Mouse (Mus musculus) forebrain, postnatal 0 days (tissue): ENCODE measurements around the gene Ppp2r5d. TPM values are rescaled to one million over a fixed set of nuclear protein-coding genes. Genes with fewer than 3 reads are reported as not detected.

ENCODE experiments used
- ATAC-seq: fragments of 200-750 bp; cut with Nextera tagmentation; 2 replicates; pipeline ENCODE4 v1.8.0; 2017; ENCODE audit warnings: mild to moderate bottlenecking, moderate library complexity
- DNase-seq: peaks from one replicate; pipeline ENCODE4 v3.0.0-alpha.2; 2015
- H3K27ac ChIP-seq: fragments of 300-500 bp; sonication (generic); 2 replicates; pipeline ENCODE4 v1.5.1; 2014; ENCODE audit warnings: low read depth, mild to moderate bottlenecking, antibody characterized with exemption, low read length, moderate library complexity, mixed read lengths
- H3K27me3 ChIP-seq: fragments of 300-500 bp; sonication (generic); 2 replicates; pipeline ENCODE4 v1.6.1; 2014; ENCODE audit warnings: mild to moderate bottlenecking, low read length, mixed read lengths; ENCODE audit not compliant: insufficient read depth
- H3K36me3 ChIP-seq: fragments of 300-500 bp; sonication (generic); 2 replicates; pipeline ENCODE4 v1.6.1; 2014; ENCODE audit warnings: mild to moderate bottlenecking, moderate library complexity; ENCODE audit not compliant: insufficient read depth
- H3K4me1 ChIP-seq: fragments of 300-500 bp; sonication (generic); 2 replicates; pipeline ENCODE4 v1.6.1; 2014; ENCODE audit warnings: antibody characterized with exemption; ENCODE audit not compliant: insufficient read depth
- H3K4me2 ChIP-seq: fragments of 300-500 bp; sonication (generic); 2 replicates; pipeline ENCODE4 v1.6.1; 2014; ENCODE audit warnings: low read depth, mild to moderate bottlenecking, moderate library complexity
- H3K4me3 ChIP-seq: fragments of 300-500 bp; sonication (generic); 2 replicates; pipeline ENCODE4 v1.5.1; 2014; ENCODE audit warnings: low read depth, low read length, mixed read lengths
- H3K9ac ChIP-seq: fragments of 300-500 bp; sonication (generic); 2 replicates; pipeline ENCODE4 v1.6.1; 2014; ENCODE audit warnings: mild to moderate bottlenecking
- H3K9me3 ChIP-seq: fragments of 300-500 bp; sonication (generic); 2 replicates; pipeline ENCODE4 v1.6.1; 2016; ENCODE audit warnings: low read length
- CTCF ChIP-seq: sonication (generic); IDR thresholded peaks from 2 replicates; pipeline ENCODE4 v1.5.1; 2016; ENCODE audit warnings: antibody characterized with exemption, control low read depth, low read depth
- WGBS: fragments of 180-500 bp; shearing (Covaris S2); extraction: QIAGEN DNeasy Blood & Tissue Kit; methylation state at CpG from one replicate; pipeline ENCODE4 v1.1.7; 2014; 5-methylcytosine and 5-hydroxymethylcytosine counted together
- polyA plus RNA-seq: library from polyadenylated mRNA; unstranded; fragments of >200 nt; fragmentation: Nextera tagmentation; extraction: Ambion mirVana; gene quantifications from 2 replicates; pipeline ENCODE4 v1.2.1, GENCODE M21; 2015
- total RNA-seq: library from RNA; depleted of rRNA; stranded (reverse); fragments of >200 nt; gene quantifications from 2 replicates; pipeline ENCODE4 v1.2.3, GENCODE M21; 2014

The Ppp2r5d gene
- total and polyA plus RNA-seq, 2 experiments from 2014 or later, result 93.5 to 103 TPM

DNA sequence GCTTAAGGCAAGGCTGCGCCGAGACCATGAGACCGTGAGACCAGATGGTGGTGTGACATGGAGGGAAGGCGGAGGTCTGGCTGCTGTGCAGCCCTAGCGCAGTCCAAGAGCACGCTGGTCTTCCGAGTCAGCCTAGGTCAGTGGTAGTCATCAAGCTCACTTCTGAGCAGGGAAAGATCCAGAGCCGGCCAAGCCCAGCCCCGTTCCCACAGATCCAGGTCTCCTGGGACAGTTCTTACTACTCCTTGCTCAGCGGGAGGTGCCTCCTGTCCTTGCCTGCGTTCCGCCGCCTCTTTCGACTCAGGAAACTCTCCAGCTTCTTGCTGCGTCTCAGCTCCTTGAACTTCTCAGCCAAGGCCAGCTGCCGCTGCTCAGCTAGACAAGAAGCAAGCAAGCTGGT lies 37.2 kb downstream of the Ppp2r5d start:
- 0 out of 2 replicates have a peak, but pooled peaks have one; percentile 20 for ATAC-seq
- no peaks in the 10 kb centered on the region for H3K27me3 ChIP-seq
- no peak overlapping the region for H3K4me2 ChIP-seq
- no peak overlapping the region for H3K4me3 ChIP-seq
- no peak for TF ChIP-seq CTCF
- H3K9ac ChIP-seq, result no peak overlapping the region
- DNase-seq, result no peak
- no peaks in the 10 kb centered on the region for H3K9me3 ChIP-seq
- peaks cover 62% of the 10 kb centered on the region for H3K36me3 ChIP-seq
- WGBS, result 93% methylated on average over 16 of the region's 16 CpGs
- no peaks in the 10 kb centered on the region for H3K4me1 ChIP-seq
- no peak overlapping the region for H3K27ac ChIP-seq

DNA sequence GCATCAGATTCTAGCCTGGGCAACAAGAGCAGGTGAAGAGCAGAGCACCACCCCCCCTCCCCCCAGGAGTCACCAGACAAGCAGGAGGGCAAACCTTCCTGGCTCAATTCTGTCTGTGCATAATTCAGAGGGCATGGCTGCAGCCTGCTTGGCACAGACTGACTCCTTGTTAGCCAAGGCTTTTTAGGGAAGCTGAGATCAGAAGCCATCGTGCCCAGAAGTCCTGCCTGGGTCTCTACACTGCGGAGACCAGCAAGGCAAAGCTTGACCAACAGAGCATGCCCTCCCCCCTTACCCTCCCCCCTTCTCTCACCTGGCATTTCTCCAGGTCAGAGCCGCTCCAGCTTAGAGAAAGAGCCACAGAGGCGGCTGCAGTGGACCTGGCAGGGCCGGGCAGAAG lies 42.2 kb downstream of the Ppp2r5d start:
- peaks cover 80% of the 10 kb centered on the region for H3K36me3 ChIP-seq
- no peak overlapping the region for H3K4me2 ChIP-seq
- 72% methylated on average over 5 of the region's 5 CpGs for WGBS
- no peak overlapping the region for H3K27ac ChIP-seq
- ATAC-seq (no peak), DNase-seq (no peak)
- no peaks in the 10 kb centered on the region for H3K27me3 ChIP-seq
- H3K4me1 ChIP-seq, result no peaks in the 10 kb centered on the region
- H3K9me3 ChIP-seq, result no peaks in the 10 kb centered on the region
- TF ChIP-seq CTCF, result no peak
- no peak overlapping the region for H3K4me3 ChIP-seq
- H3K9ac ChIP-seq, result no peak overlapping the region

DNA sequence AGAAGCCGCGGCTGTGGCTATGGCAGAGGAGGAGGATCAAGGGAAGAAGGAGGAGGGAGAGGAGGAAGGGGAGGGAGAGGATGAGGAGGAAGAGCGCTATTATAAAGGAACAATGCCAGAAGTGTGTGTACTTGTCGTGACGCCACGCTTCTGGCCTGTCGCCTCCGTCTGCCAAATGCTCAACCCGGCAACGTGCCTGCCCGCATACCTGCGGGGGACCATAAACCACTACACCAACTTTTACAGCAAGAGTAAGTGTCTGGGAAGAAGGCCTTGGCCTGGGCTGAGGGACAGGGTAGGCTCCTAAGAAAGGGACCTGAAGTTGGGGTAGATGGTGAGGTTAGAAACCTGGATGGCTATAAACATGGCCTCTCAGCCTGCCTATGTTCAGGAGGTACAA lies 42.9 kb downstream of the Ppp2r5d start:
- Histone ChIP-seq H3K4me1 (no peaks in the 10 kb centered on the region), H3K4me2 (no peak overlapping the region), H3K9me3 (no peaks in the 10 kb centered on the region), H3K27me3 (no peaks in the 10 kb centered on the region), H3K9ac (no peak overlapping the region), H3K36me3 (peaks cover 83% of the 10 kb centered on the region), H3K27ac (no peak overlapping the region), H3K4me3 (no peak overlapping the region)
- TF ChIP-seq CTCF, result no peak
- DNase-seq (no peak), ATAC-seq (no peak)
- WGBS, result 89% methylated on average over 12 of the region's 12 CpGs

DNA sequence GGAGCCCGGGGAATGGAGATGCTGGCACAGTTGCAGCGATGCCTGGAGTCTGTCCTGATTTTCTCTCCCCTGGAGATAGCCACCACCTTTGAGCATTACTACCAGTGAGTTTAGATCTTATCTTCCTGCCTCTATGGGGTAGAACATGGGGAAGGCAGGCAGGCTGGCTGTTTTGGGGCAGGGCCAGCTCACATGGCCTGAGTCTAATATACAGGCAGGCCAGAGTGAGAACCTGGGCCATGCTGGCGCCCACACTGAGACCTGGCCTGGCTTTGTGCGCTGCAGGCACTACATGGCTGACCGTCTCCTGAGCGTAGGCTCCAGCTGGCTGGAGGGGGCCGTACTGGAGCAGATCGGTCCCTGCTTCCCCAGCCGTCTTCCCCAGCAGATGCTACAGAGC lies 43.6 kb downstream of the Ppp2r5d start:
- peaks cover 86% of the 10 kb centered on the region for H3K36me3 ChIP-seq
- H3K9ac ChIP-seq, result no peak overlapping the region
- 95% methylated on average over 9 of the region's 9 CpGs for WGBS
- DNase-seq (no peak), ATAC-seq (no peak)
- H3K4me3 ChIP-seq, result no peak overlapping the region
- H3K4me1 ChIP-seq, result no peaks in the 10 kb centered on the region
- no peaks in the 10 kb centered on the region for H3K27me3 ChIP-seq
- no peaks in the 10 kb centered on the region for H3K9me3 ChIP-seq
- no peak for TF ChIP-seq CTCF
- no peak overlapping the region for H3K4me2 ChIP-seq
- no peak overlapping the region for H3K27ac ChIP-seq

DNA sequence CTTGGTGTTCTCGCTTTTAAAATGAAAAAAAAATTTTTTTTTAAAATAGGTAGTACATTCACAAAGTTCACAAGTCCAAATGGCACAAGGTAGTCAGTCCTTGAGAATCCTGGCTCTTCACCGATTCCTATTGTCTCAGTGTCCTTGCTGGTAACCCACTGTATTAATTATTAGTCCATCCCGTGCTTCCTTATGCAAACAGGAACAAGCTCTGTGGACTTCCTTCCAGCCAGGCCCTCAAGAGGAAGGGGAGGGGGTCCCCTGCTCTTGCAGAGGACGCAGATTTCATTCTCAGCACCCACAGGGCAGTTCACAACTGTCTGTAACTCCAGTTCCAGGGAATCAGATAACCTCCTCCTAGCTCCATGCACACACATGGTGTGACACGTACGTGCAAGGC lies 48.9 kb downstream of the Ppp2r5d start:
- no peak overlapping the region for H3K9ac ChIP-seq
- 89% methylated on average over 6 of the region's 6 CpGs for WGBS
- ATAC-seq (no peak), DNase-seq (no peak)
- no peaks in the 10 kb centered on the region for H3K9me3 ChIP-seq
- H3K4me1 ChIP-seq, result peaks cover 12% of the 10 kb centered on the region
- H3K27ac ChIP-seq, result no peak overlapping the region
- no peaks in the 10 kb centered on the region for H3K27me3 ChIP-seq
- no peak overlapping the region for H3K4me2 ChIP-seq
- peaks cover 72% of the 10 kb centered on the region for H3K36me3 ChIP-seq
- no peak overlapping the region for H3K4me3 ChIP-seq
- no peak for TF ChIP-seq CTCF

DNA sequence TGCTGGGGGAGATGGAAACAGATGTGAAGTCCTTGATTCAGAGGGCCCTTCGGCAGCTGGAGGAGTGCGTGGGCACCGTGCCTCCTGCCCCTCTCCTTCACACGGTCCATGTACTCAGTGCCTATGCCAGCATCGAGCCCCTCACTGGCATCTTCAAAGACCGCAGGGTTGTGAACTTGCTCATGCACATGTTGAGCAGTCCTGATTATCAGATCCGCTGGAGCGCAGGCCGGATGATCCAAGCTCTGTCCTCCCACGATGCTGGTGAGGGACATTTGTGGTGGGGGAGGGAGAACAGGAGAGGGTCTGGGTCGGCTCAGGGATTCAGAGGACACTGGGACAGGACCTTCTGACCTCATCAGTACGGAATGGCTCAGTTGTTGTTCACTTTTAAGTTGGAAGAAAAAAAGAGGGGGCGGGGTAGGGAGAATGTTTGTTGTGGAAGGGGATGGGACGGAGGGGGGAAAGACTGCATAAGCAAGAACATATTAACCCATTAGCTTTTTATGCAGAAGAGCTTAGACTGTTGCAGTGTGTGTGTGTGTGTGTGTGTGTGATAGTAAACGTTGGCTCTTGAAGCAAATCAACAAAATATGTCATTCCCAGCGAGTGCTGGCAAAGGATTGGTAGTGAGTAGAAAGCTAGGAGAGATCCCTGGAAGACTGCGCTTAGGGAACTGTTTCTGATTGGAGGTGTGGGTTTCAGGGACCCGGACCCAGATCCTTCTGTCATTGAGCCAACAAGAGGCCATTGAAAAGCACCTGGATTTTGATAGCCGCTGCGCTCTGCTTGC lies 53.0 kb downstream of the Ppp2r5d start:
- H3K4me1 ChIP-seq, result peaks cover 20% of the 10 kb centered on the region
- no peak for TF ChIP-seq CTCF
- H3K36me3 ChIP-seq, result peaks cover 35% of the 10 kb centered on the region
- no peaks in the 10 kb centered on the region for H3K9me3 ChIP-seq
- DNase-seq (no peak), ATAC-seq (no peak)
- H3K9ac ChIP-seq, result 0 out of 2 replicates have a peak overlapping the region, but pooled peaks have one; percentile 95
- no peak overlapping the region for H3K27ac ChIP-seq
- H3K4me2 ChIP-seq, result peak overlapping the region; percentile 88
- no peak overlapping the region; the same call in 1 of the 2 replicates for H3K4me3 ChIP-seq
- H3K27me3 ChIP-seq, result no peaks in the 10 kb centered on the region
- 71% methylated on average over 20 of the region's 20 CpGs for WGBS

DNA sequence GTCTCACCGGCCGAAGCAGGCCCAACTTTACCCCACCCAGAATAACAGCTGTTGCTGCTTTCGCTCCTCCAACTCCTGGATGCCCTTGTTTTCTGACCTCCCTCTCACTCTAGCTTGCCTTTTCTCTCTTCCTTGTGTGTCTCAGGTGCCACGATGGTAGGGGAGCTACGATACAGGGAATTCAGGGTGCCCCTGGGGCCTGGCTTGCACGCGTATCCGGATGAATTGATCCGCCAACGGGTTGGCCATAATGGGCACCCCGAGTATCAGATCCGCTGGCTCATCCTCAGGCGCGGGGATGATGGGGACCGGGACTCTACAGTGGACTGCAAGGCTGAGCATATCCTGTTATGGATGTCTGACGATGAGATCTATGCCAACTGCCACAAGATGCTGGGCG lies 53.6 kb downstream of the Ppp2r5d start:
- Histone ChIP-seq H3K4me2 (peak overlapping the region; percentile 88), H3K9ac (peak overlapping the region; percentile 95), H3K27me3 (no peaks in the 10 kb centered on the region), H3K4me3 (peak overlapping the region; percentile 64), H3K4me1 (peaks cover 26% of the 10 kb centered on the region), H3K9me3 (no peaks in the 10 kb centered on the region), H3K27ac (0 out of 2 replicates have a peak overlapping the region, but pooled peaks have one; percentile 92), H3K36me3 (peaks cover 29% of the 10 kb centered on the region)
- WGBS, result 72% methylated on average over 17 of the region's 17 CpGs
- ATAC-seq, result no peak
- DNase-seq, result no peak
- no peak for TF ChIP-seq CTCF
